Mouse (Mus musculus) layer of hippocampus, postnatal 14 days (tissue): ENCODE results near the gene Doc2g. TPM values are rescaled to one million over a fixed set of nuclear protein-coding genes. Genes with fewer than 3 reads are reported as not detected.
A peak's percentile ranks its signal among the peaks of the same experiment; 100 is the strongest.

Experiments
- DNase-seq, 2 experiments: peaks; one replicate each; pipeline ENCODE4 v3.0.0; 2021 to 2022; ENCODE audit warnings: low spot score in 2 of 2, mixed read lengths in 1 of 2
- total RNA-seq, 2 experiments: library from RNA; stranded (reverse); gene quantifications; 2 replicates each; pipeline ENCODE4 v1.2.3; 2021

Gene Doc2g
- total RNA-seq, 2 experiments from 2014 or later: 2.3 to 3.0 TPM

- no peak for DNase-seq
Measured at GRCm38 (mm10) chr19:4051016-4051415, 47.9 kb downstream of the Doc2g start.

- peak; percentile 32 to 33 for DNase-seq
Measured at GRCm38 (mm10) chr19:4051741-4052515, 48.8 kb downstream of the Doc2g start.

- DNase-seq: no peak
Measured at GRCm38 (mm10) chr19:4052516-4053030, 49.5 kb downstream of the Doc2g start.

GRCm38 (mm10) chr19:4054613-4055012, 51.5 kb downstream of the Doc2g start:
- DNase-seq: no peak

GRCm38 (mm10) chr19:4055216-4055946, 52.3 kb downstream of the Doc2g start:
- no peak for DNase-seq

GRCm38 (mm10) chr19:4055947-4056693, 53.0 kb downstream of the Doc2g start:
- DNase-seq: no peak

Other genes starting within 250 kb of the Doc2g start
- 10 to 100 TPM; 59.0 to 61.5 TPM for gene Kmt5b, start 235.9 kb upstream of the Doc2g start, total RNA-seq
- gene Chka, start 151.5 kb upstream of the Doc2g start, total RNA-seq: 100 to 1,000 TPM in 1 of 2 experiments, 10 to 100 TPM in 1; 98.8 to 100 TPM
- gene Tcirg1, start 96.2 kb upstream of the Doc2g start, total RNA-seq: 10 to 100 TPM; 15.4 to 20.2 TPM
- gene Ndufs8, start 90.5 kb upstream of the Doc2g start, total RNA-seq: 100 to 1,000 TPM; 130 TPM
- 1 to 10 TPM; 2.8 TPM for gene Aldh3b1, start 73.5 kb upstream of the Doc2g start, total RNA-seq
- 10 to 100 TPM; 17.1 to 18.1 TPM for gene Unc93b1, start 68.1 kb upstream of the Doc2g start, total RNA-seq
- gene Aldh3b3, start 44.7 kb upstream of the Doc2g start, total RNA-seq: not detected
- gene Aldh3b2, start 31.0 kb upstream of the Doc2g start, total RNA-seq: 1 to 10 TPM in 1 of 2 experiments, under 1 TPM in 1; 0.98 to 1.9 TPM
- 1 to 10 TPM; 2.0 to 2.3 TPM for gene Acy3, start 16.7 kb upstream of the Doc2g start, total RNA-seq
- not detected for gene Tbx10, start 10.6 kb upstream of the Doc2g start, total RNA-seq
- 10 to 100 TPM; 12.3 to 12.5 TPM for gene Nudt8, start 2.7 kb upstream of the Doc2g start, total RNA-seq
- 1 to 10 TPM; 1.5 to 2.2 TPM for gene Gm49405, start 2.7 kb upstream of the Doc2g start, total RNA-seq
- gene Ndufv1, start 9.5 kb downstream of the Doc2g start, total RNA-seq: 100 to 1,000 TPM; 234 to 250 TPM
- gene Gstp1, start 34.7 kb downstream of the Doc2g start, total RNA-seq: 100 to 1,000 TPM; 264 to 267 TPM
- 10 to 100 TPM; 25.9 to 48.3 TPM for gene Gstp2, start 42.7 kb downstream of the Doc2g start, total RNA-seq
- not detected for gene Gstp3, start 56.3 kb downstream of the Doc2g start, total RNA-seq
- not detected for gene Cabp2, start 78.3 kb downstream of the Doc2g start, total RNA-seq
- gene Cdk2ap2, start 93.9 kb downstream of the Doc2g start, total RNA-seq: 10 to 100 TPM; 25.0 to 34.1 TPM
- 100 to 1,000 TPM; 192 to 214 TPM for gene Pitpnm1, start 96.7 kb downstream of the Doc2g start, total RNA-seq
- 10 to 100 TPM; 73.9 to 83.2 TPM for gene Aip, start 122.5 kb downstream of the Doc2g start, total RNA-seq
- gene Gpr152, start 136.5 kb downstream of the Doc2g start, total RNA-seq: not detected
- not detected for gene Cabp4, start 140.7 kb downstream of the Doc2g start, total RNA-seq
- 100 to 1,000 TPM in 1 of 2 experiments, 10 to 100 TPM in 1; 91.1 to 102 TPM for gene Coro1b, start 145.3 kb downstream of the Doc2g start, total RNA-seq
- gene Ptprcap, start 150.3 kb downstream of the Doc2g start, total RNA-seq: 1 to 10 TPM in 1 of 2 experiments, under 1 TPM in 1; 0.99 to 2.5 TPM
- 10 to 100 TPM; 32.6 to 40.9 TPM for gene Rps6kb2, start 160.0 kb downstream of the Doc2g start, total RNA-seq
- gene Carns1, start 172.2 kb downstream of the Doc2g start, total RNA-seq: 1 to 10 TPM; 4.0 to 4.9 TPM
- gene Tbc1d10c, start 188.0 kb downstream of the Doc2g start, total RNA-seq: 1 to 10 TPM in 1 of 2 experiments, under 1 TPM in 1; 0.74 to 1.8 TPM
- gene Ppp1ca, start 188.8 kb downstream of the Doc2g start, total RNA-seq: 100 to 1,000 TPM; 281 TPM
- gene Rad9a, start 198.3 kb downstream of the Doc2g start, total RNA-seq: 1 to 10 TPM; 6.6 to 6.7 TPM
- gene Clcf1, start 210.9 kb downstream of the Doc2g start, total RNA-seq: under 1 TPM; 0.88 to 0.90 TPM
- not detected for gene AC109138.7, start 211.0 kb downstream of the Doc2g start, total RNA-seq
- gene Pold4, start 228.6 kb downstream of the Doc2g start, total RNA-seq: 10 to 100 TPM; 11.9 to 13.5 TPM